Mouse (Mus musculus): ENCODE results near the gene Cfap73. TPM values are rescaled to one million over a fixed set of nuclear protein-coding genes. Genes with fewer than 3 reads are reported as not detected.

Cfap73 gene
- total and polyA plus RNA-seq, 3 experiments = 0.26 TPM; not detected in 2

- H3K27me3 ChIP-seq (replicated peaks) = no peaks in the 10 kb centered on the region
- in situ Hi-C loops (cut with MboI; ENCODE audit: low pct_ligation_motif_present, low pct_unique_long_range_greater_than_20kb, low sequenced_read_pairs) = loop anchor here (5.0 to 25.0 kb wide), 3 partner anchors 33 to 487 kb away; no protein-coding TSS in a partner anchor
- no peak for DNase-seq (ENCODE audit: extremely low read depth)
- peaks cover 39 to 97% of the 10 kb centered on the region in 2 experiments for H3K4me1 ChIP-seq (ENCODE audit: control insufficient read depth in 1 of 2, insufficient read depth in 2 of 2)
- H3K9me3 ChIP-seq (replicated peaks; ENCODE audit: low read length) = peaks cover 9% of the 10 kb centered on the region
- no peak overlapping the region for H3K4me3 ChIP-seq (replicated peaks in 1 of 3; ENCODE audit: low read depth in 2 of 3, low read length in 2 of 3, poor library complexity in 1 of 3)
- TF ChIP-seq USF1 (IDR thresholded peaks at IDR 0.05; ENCODE audit: low read depth, low read length) (no peak), CHD1 (IDR thresholded peaks at IDR 0.05; ENCODE audit: low read depth, low read length) (no peak), ZKSCAN1 (IDR thresholded peaks at IDR 0.05; ENCODE audit: borderline replicate concordance, low read depth, low read length) (no peak), ELF1 (IDR thresholded peaks at IDR 0.05; ENCODE audit: low read depth, low read length) (no peak), BHLHE40 (IDR thresholded peaks at IDR 0.05; ENCODE audit: low read depth, low read length) (no peak), PAX5 (IDR thresholded peaks at IDR 0.05; ENCODE audit: low read length) (no peak), ZC3H11A (IDR thresholded peaks at IDR 0.05; ENCODE audit: low read depth, low read length) (no peak), CTCF (conservative IDR thresholded peaks at IDR 0.05 in 1 of 2, IDR thresholded peaks at IDR 0.05 in 1 of 2; ENCODE audit: low read depth in 2 of 2, low read length in 2 of 2) (no peak), NELFE (IDR thresholded peaks at IDR 0.05; ENCODE audit: low read depth, low read length) (no peak), ZNF384 (IDR thresholded peaks at IDR 0.05; ENCODE audit: low read depth, low read length) (no peak), POLR2AphosphoS2 (IDR thresholded peaks at IDR 0.05; ENCODE audit: low read depth, low read length) (no peak), MEF2A (IDR thresholded peaks at IDR 0.05; ENCODE audit: borderline replicate concordance, low read depth, low read length) (no peak), SIN3A (IDR thresholded peaks at IDR 0.05; ENCODE audit: low read length) (no peak), MXI1 (IDR thresholded peaks at IDR 0.05; ENCODE audit: low read depth, low read length) (no peak), GABPA (IDR thresholded peaks at IDR 0.05; ENCODE audit: insufficient replicate concordance, low read depth, low read length) (no peak)
- no peak overlapping the region for H3K4me2 ChIP-seq (ENCODE audit: insufficient read depth, low read depth, poor library complexity, severe bottlenecking)
- H3K27ac ChIP-seq (ENCODE audit: insufficient read depth, low read depth) = no peak overlapping the region
- H3K79me2 ChIP-seq (replicated peaks; ENCODE audit: control insufficient read depth, extremely low read depth, insufficient read depth, poor library complexity, severe bottlenecking) = no peaks in the 10 kb centered on the region
- peaks cover 76 to 92% of the 10 kb centered on the region in 2 experiments for H3K36me3 ChIP-seq (replicated peaks in 1 of 2; ENCODE audit: control insufficient read depth in 1 of 2, insufficient read depth in 1 of 2, low read length in 1 of 2)
- no peak overlapping the region for H3K9ac ChIP-seq (ENCODE audit: insufficient read depth, low read depth)
- dilution Hi-C loops (cut with MboI; ENCODE audit: extremely low pct_ligation_motif_present, extremely low pct_unique_long_range_greater_than_20kb, low sequenced_read_pairs) = no loop called here
Observed at GRCm38 (mm10) chr5:120624427-120624826, 9.6 kb downstream of the Cfap73 start.

- Histone ChIP-seq H3K27me3 (replicated peaks) (no peaks in the 10 kb centered on the region), H3K9me3 (replicated peaks; ENCODE audit: low read length) (peaks cover 9% of the 10 kb centered on the region), H3K4me1 (ENCODE audit: control insufficient read depth in 1 of 2, insufficient read depth in 2 of 2) (peaks cover 32 to 87% of the 10 kb centered on the region in 2 experiments), H3K79me2 (replicated peaks; ENCODE audit: control insufficient read depth, extremely low read depth, insufficient read depth, poor library complexity, severe bottlenecking) (no peaks in the 10 kb centered on the region), H3K4me3 (replicated peaks in 1 of 3; ENCODE audit: low read depth in 2 of 3, low read length in 2 of 3, poor library complexity in 1 of 3) (peak overlapping the region in 1 of 3 experiments; percentile 35), H3K36me3 (replicated peaks in 1 of 2; ENCODE audit: control insufficient read depth in 1 of 2, insufficient read depth in 1 of 2, low read length in 1 of 2) (peaks cover 77 to 92% of the 10 kb centered on the region in 2 experiments), H3K27ac (ENCODE audit: insufficient read depth, low read depth) (peak overlapping the region; percentile 98), H3K4me2 (ENCODE audit: insufficient read depth, low read depth, poor library complexity, severe bottlenecking) (peak overlapping the region; percentile 48), H3K9ac (ENCODE audit: insufficient read depth, low read depth) (no peak overlapping the region; the same call in 1 of the 2 replicates)
- DNase-seq (ENCODE audit: extremely low read depth) = peak; percentile 96
- in situ Hi-C loops (cut with MboI; ENCODE audit: low pct_ligation_motif_present, low pct_unique_long_range_greater_than_20kb, low sequenced_read_pairs) (loop anchor here (5.0 to 25.0 kb wide), 3 partner anchors 35 to 485 kb away; no protein-coding TSS in a partner anchor), dilution Hi-C loops (cut with MboI; ENCODE audit: extremely low pct_ligation_motif_present, extremely low pct_unique_long_range_greater_than_20kb, low sequenced_read_pairs) (no loop called here)
- TF ChIP-seq EP300 (IDR thresholded peaks at IDR 0.05; ENCODE audit: low read length) (peak; percentile 83), MAFK (IDR thresholded peaks at IDR 0.05; ENCODE audit: insufficient replicate concordance, low read length) (peak; percentile 76), IRF4 (IDR thresholded peaks at IDR 0.05; ENCODE audit: low read depth, low read length) (peak; percentile 81), JUN (IDR thresholded peaks at IDR 0.05; ENCODE audit: insufficient read depth, low read depth, low read length) (0 out of 2 replicates have a peak, but pooled peaks have one; percentile 12), NELFE (IDR thresholded peaks at IDR 0.05; ENCODE audit: low read depth, low read length) (peak; percentile 49), MYC (IDR thresholded peaks at IDR 0.05; ENCODE audit: low read depth, low read length) (peak; percentile 86), BHLHE40 (IDR thresholded peaks at IDR 0.05; ENCODE audit: low read depth, low read length) (peak; percentile 92), TBP (conservative IDR thresholded peaks at IDR 0.05; ENCODE audit: low read depth, low read length) (no peak; the same call in 1 of the 2 replicates), CHD1 (IDR thresholded peaks at IDR 0.05; ENCODE audit: low read depth, low read length) (peak; percentile 80; the same call in 1 of the 2 replicates), MXI1 (IDR thresholded peaks at IDR 0.05; ENCODE audit: low read depth, low read length) (peak; percentile 86), SIN3A (IDR thresholded peaks at IDR 0.05; ENCODE audit: low read length) (peak; percentile 94), RAD21 (IDR thresholded peaks at IDR 0.05; ENCODE audit: low read depth, low read length) (no peak; the same call in 1 of the 2 replicates), ZNF384 (IDR thresholded peaks at IDR 0.05; ENCODE audit: low read depth, low read length) (no peak), ETS1 (conservative IDR thresholded peaks at IDR 0.05; ENCODE audit: low read depth, low read length) (peak; percentile 96), ELF1 (IDR thresholded peaks at IDR 0.05; ENCODE audit: low read depth, low read length) (0 out of 2 replicates have a peak, but pooled peaks have one; percentile 18), ZC3H11A (IDR thresholded peaks at IDR 0.05; ENCODE audit: low read depth, low read length) (no peak), MAZ (IDR thresholded peaks at IDR 0.05; ENCODE audit: low read depth, low read length) (peak; percentile 94), E2F4 (IDR thresholded peaks at IDR 0.05; ENCODE audit: insufficient replicate concordance, low read depth, low read length) (no peak), USF1 (IDR thresholded peaks at IDR 0.05; ENCODE audit: low read depth, low read length) (peak; percentile 61), CHD2 (IDR thresholded peaks at IDR 0.05; ENCODE audit: low read length) (peak; percentile 68), ZKSCAN1 (IDR thresholded peaks at IDR 0.05; ENCODE audit: borderline replicate concordance, low read depth, low read length) (no peak), SMC3 (IDR thresholded peaks at IDR 0.05; ENCODE audit: low read depth, low read length) (peak; percentile 7; the same call in 1 of the 2 replicates), MAX (IDR thresholded peaks at IDR 0.05; ENCODE audit: low read length) (peak; percentile 89), ZMIZ1 (IDR thresholded peaks at IDR 0.05; ENCODE audit: low read depth, low read length) (peak; percentile 60; the same call in 1 of the 2 replicates)
Observed at GRCm38 (mm10) chr5:120622198-120622851, 11.7 kb downstream of the Cfap73 start.

Data from CH12.LX (cell line).